Mouse (Mus musculus) liver, embryonic 15.5 days (tissue): ENCODE results near the gene Pusl1. TPM values are rescaled to one million over a fixed set of nuclear protein-coding genes. Genes with fewer than 3 reads are reported as not detected.

Experiments
- ATAC-seq: fragments of 200-750 bp; cut with Nextera tagmentation; 2 replicates; pipeline ENCODE4 v1.8.0; 2017; ENCODE audit warnings: moderate number of reproducible peaks, mild to moderate bottlenecking, moderate library complexity; ENCODE audit not compliant: insufficient read depth
- H3K27ac ChIP-seq: fragments of 300-500 bp; sonication (generic); replicated peaks from 2 replicates; pipeline ENCODE4 v1.5.1; 2015; ENCODE audit warnings: mild to moderate bottlenecking, inconsistent platforms
- H3K27me3 ChIP-seq: fragments of 300-500 bp; sonication (generic); 2 replicates; pipeline ENCODE4 v1.6.1; 2015; ENCODE audit warnings: mild to moderate bottlenecking, inconsistent platforms
- H3K36me3 ChIP-seq: fragments of 300-500 bp; sonication (generic); replicated peaks from 2 replicates; pipeline ENCODE4 v1.6.1; 2015; ENCODE audit warnings: moderate library complexity, mild to moderate bottlenecking, inconsistent platforms
- H3K4me1 ChIP-seq: fragments of 300-500 bp; sonication (generic); replicated peaks from 2 replicates; pipeline ENCODE4 v1.6.1; 2015; ENCODE audit warnings: inconsistent platforms
- H3K4me2 ChIP-seq: fragments of 300-500 bp; sonication (generic); 2 replicates; pipeline ENCODE4 v1.6.1; 2015; ENCODE audit warnings: moderate library complexity, mild to moderate bottlenecking, inconsistent platforms
- H3K4me3 ChIP-seq: fragments of 300-500 bp; sonication (generic); replicated peaks from 2 replicates; pipeline ENCODE4 v1.5.1; 2015; ENCODE audit warnings: mild to moderate bottlenecking, inconsistent platforms
- H3K9ac ChIP-seq: fragments of 300-500 bp; sonication (generic); 2 replicates; pipeline ENCODE4 v1.6.1; 2015; ENCODE audit warnings: moderate library complexity, mild to moderate bottlenecking, inconsistent platforms
- H3K9me3 ChIP-seq: fragments of 300-500 bp; sonication (generic); replicated peaks from 2 replicates; pipeline ENCODE4 v1.6.1; 2016; ENCODE audit warnings: inconsistent platforms
- WGBS: fragments of 180-500 bp; shearing (Covaris S2); methylation state at CpG from one replicate; pipeline ENCODE4 v1.1.7; 2015; ENCODE audit warnings: mixed read lengths; ENCODE audit not compliant: insufficient replicate concordance; 5-methylcytosine and 5-hydroxymethylcytosine counted together
- polyA plus RNA-seq: library from polyadenylated mRNA; unstranded; fragments of >200 nt; fragmentation: Nextera tagmentation; extraction: Ambion mirVana; gene quantifications from 2 replicates; pipeline ENCODE4 v1.2.1, GENCODE M21; 2015

Pusl1 gene
- polyA plus RNA-seq, 1 experiment from 2014 or later, result 14.3 TPM

GRCm38 (mm10) chr4:155853421-155853820 lies 38.2 kb downstream of the Pusl1 start:
- Histone ChIP-seq H3K27me3 (no peaks in the 10 kb centered on the region), H3K4me1 (peaks cover 46% of the 10 kb centered on the region), H3K9ac (no peak overlapping the region), H3K4me2 (no peak overlapping the region), H3K4me3 (no peak overlapping the region), H3K27ac (no peak overlapping the region), H3K9me3 (no peaks in the 10 kb centered on the region), H3K36me3 (peaks cover 53% of the 10 kb centered on the region)
- no peak for ATAC-seq
- 86% methylated on average over 9 of the region's 9 CpGs for WGBS

GRCm38 (mm10) chr4:155851951-155852411 lies 39.6 kb downstream of the Pusl1 start:
- no peak for ATAC-seq
- no peak overlapping the region for H3K27ac ChIP-seq
- no peaks in the 10 kb centered on the region for H3K9me3 ChIP-seq
- 77% methylated on average over 2 of the region's 2 CpGs for WGBS
- H3K4me2 ChIP-seq, result no peak overlapping the region
- H3K27me3 ChIP-seq, result no peaks in the 10 kb centered on the region
- no peak overlapping the region for H3K4me3 ChIP-seq
- H3K36me3 ChIP-seq, result peaks cover 39% of the 10 kb centered on the region
- H3K9ac ChIP-seq, result no peak overlapping the region
- peaks cover 55% of the 10 kb centered on the region for H3K4me1 ChIP-seq

GRCm38 (mm10) chr4:155851368-155851767 lies 40.2 kb downstream of the Pusl1 start:
- no peak for ATAC-seq
- H3K27me3 ChIP-seq, result peaks cover 3% of the 10 kb centered on the region; the same call in 1 of the 2 replicates
- no peaks in the 10 kb centered on the region for H3K9me3 ChIP-seq
- H3K9ac ChIP-seq, result no peak overlapping the region
- no peak overlapping the region for H3K27ac ChIP-seq
- WGBS, result 84% methylated on average over 3 of the region's 3 CpGs
- peaks cover 55% of the 10 kb centered on the region for H3K4me1 ChIP-seq
- H3K36me3 ChIP-seq, result peaks cover 33% of the 10 kb centered on the region
- H3K4me2 ChIP-seq, result no peak overlapping the region
- no peak overlapping the region for H3K4me3 ChIP-seq

GRCm38 (mm10) chr4:155849792-155850451 lies 41.7 kb downstream of the Pusl1 start:
- H3K9me3 ChIP-seq, result no peaks in the 10 kb centered on the region
- no peak for ATAC-seq
- H3K4me1 ChIP-seq, result peaks cover 50% of the 10 kb centered on the region
- no peak overlapping the region for H3K9ac ChIP-seq
- H3K4me3 ChIP-seq, result no peak overlapping the region
- peaks cover 4% of the 10 kb centered on the region; the same call in 1 of the 2 replicates for H3K27me3 ChIP-seq
- H3K4me2 ChIP-seq, result peak overlapping the region; percentile 98
- H3K27ac ChIP-seq, result peak overlapping the region; percentile 25; the same call in 1 of the 2 replicates
- H3K36me3 ChIP-seq, result peaks cover 19% of the 10 kb centered on the region
- WGBS, result 65% methylated on average over 3 of the region's 3 CpGs

- peak overlapping the region; percentile 98 for H3K4me2 ChIP-seq
These were observed 42.2 kb downstream of the Pusl1 start for GRCm38 (mm10) chr4:155849391-155849790.

GRCm38 (mm10) chr4:155848434-155849095 lies 43.0 kb downstream of the Pusl1 start:
- H3K27me3 ChIP-seq, result peaks cover 4% of the 10 kb centered on the region; the same call in 1 of the 2 replicates
- peak overlapping the region; percentile 94 for H3K9ac ChIP-seq
- peaks cover 50% of the 10 kb centered on the region for H3K4me1 ChIP-seq
- 0 out of 2 replicates have a peak overlapping the region, but pooled peaks have one; percentile 19 for H3K27ac ChIP-seq
- peak overlapping the region; percentile 87 for H3K4me3 ChIP-seq
- no peaks in the 10 kb centered on the region for H3K9me3 ChIP-seq
- ATAC-seq, result no peak
- peak overlapping the region; percentile 98 for H3K4me2 ChIP-seq
- WGBS, result 55% methylated on average over 7 of the region's 7 CpGs
- H3K36me3 ChIP-seq, result peaks cover 7% of the 10 kb centered on the region; the same call in 1 of the 2 replicates

More at GRCm38 (mm10) chr4:155849391-155849790, 42.2 kb downstream of the Pusl1 start:
- peaks cover 4% of the 10 kb centered on the region; the same call in 1 of the 2 replicates for H3K27me3 ChIP-seq
- 77% methylated on average over 2 of the region's 2 CpGs for WGBS
- ATAC-seq, result no peak
- no peak overlapping the region for H3K27ac ChIP-seq
- H3K36me3 ChIP-seq, result peaks cover 13% of the 10 kb centered on the region
- H3K4me1 ChIP-seq, result peaks cover 50% of the 10 kb centered on the region
- H3K4me3 ChIP-seq, result no peak overlapping the region
- H3K9me3 ChIP-seq, result no peaks in the 10 kb centered on the region
- H3K9ac ChIP-seq, result no peak overlapping the region

GRCm38 (mm10) chr4:155847591-155848352 lies 43.8 kb downstream of the Pusl1 start:
- H3K27ac ChIP-seq, result peak overlapping the region; percentile 86
- 2% methylated on average over 63 of the region's 69 CpGs for WGBS
- H3K4me1 ChIP-seq, result peaks cover 50% of the 10 kb centered on the region
- peak; percentile 69 for ATAC-seq
- H3K4me2 ChIP-seq, result peak overlapping the region; percentile 98
- H3K27me3 ChIP-seq, result peaks cover 10% of the 10 kb centered on the region
- no peaks in the 10 kb centered on the region for H3K36me3 ChIP-seq
- H3K9me3 ChIP-seq, result no peaks in the 10 kb centered on the region
- peak overlapping the region; percentile 94 for H3K9ac ChIP-seq
- peak overlapping the region; percentile 87 for H3K4me3 ChIP-seq

GRCm38 (mm10) chr4:155846871-155847578 lies 44.6 kb downstream of the Pusl1 start, which contains the start of gene Dvl1:
Gene Dvl1, plus strand, starts transcription at chr4:155847402.
- Histone ChIP-seq H3K4me3 (peak within 1 kb of the TSS; percentile 87), H3K9ac (peak within 1 kb of the TSS; percentile 94), H3K9me3 (no peaks in the 10 kb centered on the region), H3K27ac (peak within 1 kb of the TSS; percentile 86), H3K27me3 (peaks cover 16% of the 10 kb centered on the region), H3K36me3 (no peaks in the 10 kb centered on the region), H3K4me1 (peaks cover 46% of the 10 kb centered on the region), H3K4me2 (peak within 1 kb of the TSS; percentile 98)
- ATAC-seq, result peak; percentile 90
- 3% methylated on average over 64 of the region's 65 CpGs for WGBS

- 69% methylated on average over 5 of the region's 5 CpGs for WGBS
- H3K9me3 ChIP-seq, result no peaks in the 10 kb centered on the region
- no peak for ATAC-seq
- H3K27ac ChIP-seq, result no peak overlapping the region
- peaks cover 43% of the 10 kb centered on the region for H3K27me3 ChIP-seq
- H3K4me2 ChIP-seq, result no peak overlapping the region
- peaks cover 43% of the 10 kb centered on the region for H3K4me1 ChIP-seq
- no peak overlapping the region for H3K4me3 ChIP-seq
- H3K36me3 ChIP-seq, result no peaks in the 10 kb centered on the region
- no peak overlapping the region for H3K9ac ChIP-seq
These were observed 48.4 kb downstream of the Pusl1 start for GRCm38 (mm10) chr4:155843231-155843630.

- no peak; the same call in 1 of the 2 replicates for ATAC-seq
- Histone ChIP-seq H3K27ac (no peak overlapping the region), H3K4me3 (peak overlapping the region; percentile 60), H3K36me3 (no peaks in the 10 kb centered on the region), H3K9ac (peak overlapping the region; percentile 57; the same call in 1 of the 2 replicates), H3K4me2 (peak overlapping the region; percentile 87), H3K4me1 (peaks cover 42% of the 10 kb centered on the region), H3K9me3 (no peaks in the 10 kb centered on the region), H3K27me3 (peaks cover 43% of the 10 kb centered on the region)
- WGBS, result 47% methylated on average over 38 of the region's 38 CpGs
These were observed 49.8 kb downstream of the Pusl1 start for GRCm38 (mm10) chr4:155841651-155842270.
